Mouse (Mus musculus) CH12.LX (cell line): ENCODE measurements around the gene Adam1a. TPM values are rescaled to one million over a fixed set of nuclear protein-coding genes. Genes with fewer than 3 reads are reported as not detected.

Experiments
- DNase-seq: peaks from one replicate; pipeline ENCODE4 v3.0.0-alpha.2; 2013; ENCODE audit errors: extremely low read depth
- H3K27ac ChIP-seq: 2 replicates; pipeline ENCODE4 v1.5.1; 2012; ENCODE audit warnings: low read depth, mild to moderate bottlenecking, control low read depth, moderate library complexity; ENCODE audit not compliant: insufficient read depth
- H3K27me3 ChIP-seq: replicated peaks from 2 replicates; pipeline ENCODE3; 2012; ENCODE audit warnings: inconsistent platforms
- H3K36me3 ChIP-seq, 2 experiments: replicated peaks in 1 of 2; 2 replicates each; pipeline versions ENCODE3 to v1.6.1; 2012; ENCODE audit warnings: inconsistent platforms in 1 of 2, low read length in 1 of 2, mild to moderate bottlenecking in 1 of 2, mixed read lengths in 1 of 2, moderate library complexity in 1 of 2; ENCODE audit not compliant: control insufficient read depth in 1 of 2, insufficient read depth in 1 of 2
- H3K4me1 ChIP-seq, 2 experiments: 2 replicates each; pipeline ENCODE4 v1.6.1; 2012; ENCODE audit warnings: inconsistent platforms in 1 of 2, moderate library complexity in 1 of 2; ENCODE audit not compliant: insufficient read depth in 2 of 2, control insufficient read depth in 1 of 2
- H3K4me2 ChIP-seq: 2 replicates; pipeline ENCODE4 v1.6.1; 2012; ENCODE audit warnings: low read depth, mild to moderate bottlenecking, control low read depth; ENCODE audit not compliant: poor library complexity, insufficient read depth, severe bottlenecking
- H3K4me3 ChIP-seq, 3 experiments: fragments of 150-350 bp in 1 of 3; sonication (generic) in 1 of 3; replicated peaks in 1 of 3; 2 replicates each; pipeline versions ENCODE3 to v1.5.1; 2011 to 2012; ENCODE audit warnings: low read depth in 2 of 3, low read length in 2 of 3, mild to moderate bottlenecking in 2 of 3, moderate library complexity in 2 of 3, control low read depth in 1 of 3, improper control_type of control experiment in 1 of 3, inconsistent platforms in 1 of 3, mixed read lengths in 1 of 3; ENCODE audit not compliant: poor library complexity in 1 of 3
- H3K79me2 ChIP-seq: replicated peaks from 2 replicates; pipeline ENCODE4 v1.6.1; 2012; ENCODE audit warnings: mild to moderate bottlenecking, moderate library complexity; ENCODE audit not compliant: control insufficient read depth, poor library complexity, insufficient read depth, severe bottlenecking; ENCODE audit errors: extremely low read depth
- H3K9ac ChIP-seq: 2 replicates; pipeline ENCODE4 v1.6.1; 2012; ENCODE audit warnings: low read depth, mild to moderate bottlenecking, control low read depth, moderate library complexity; ENCODE audit not compliant: insufficient read depth
- H3K9me3 ChIP-seq: replicated peaks from 2 replicates; pipeline ENCODE3; 2012; ENCODE audit warnings: low read length, inconsistent platforms, mixed read lengths
- BHLHE40 ChIP-seq: IDR thresholded peaks from 2 replicates; pipeline ENCODE4 v1.6.1; 2011; ENCODE audit warnings: mild to moderate bottlenecking, low read depth, low read length, improper control_type of control experiment
- CHD1 ChIP-seq: IDR thresholded peaks from 2 replicates; pipeline ENCODE4 v1.6.1; 2012; ENCODE audit warnings: low read depth, low read length, improper control_type of control experiment, inconsistent platforms
- CHD2 ChIP-seq: IDR thresholded peaks from 2 replicates; pipeline ENCODE4 v1.6.1; 2011; ENCODE audit warnings: low read length, improper control_type of control experiment
- CTCF ChIP-seq, 2 experiments: IDR thresholded peaks in 1 of 2; conservative IDR thresholded peaks in 1 of 2; 2 replicates each; pipeline ENCODE4 v1.5.1; 2011 to 2012; ENCODE audit warnings: low read depth in 2 of 2, low read length in 2 of 2, improper control_type of control experiment in 1 of 2, inconsistent platforms in 1 of 2, mild to moderate bottlenecking in 1 of 2, moderate library complexity in 1 of 2
- E2F4 ChIP-seq: IDR thresholded peaks from 2 replicates; pipeline ENCODE4 v1.6.1; 2011; ENCODE audit warnings: low read depth, low read length, improper control_type of control experiment; ENCODE audit not compliant: insufficient replicate concordance
- EP300 ChIP-seq: IDR thresholded peaks from 2 replicates; pipeline ENCODE4 v1.6.1; 2011; ENCODE audit warnings: low read length, improper control_type of control experiment
- ETS1 ChIP-seq: conservative IDR thresholded peaks from 2 replicates; pipeline ENCODE4 v1.6.1; 2012; ENCODE audit warnings: low read depth, mild to moderate bottlenecking, inconsistent platforms, low read length, improper control_type of control experiment, moderate library complexity
- GABPA ChIP-seq: IDR thresholded peaks from 2 replicates; pipeline ENCODE4 v1.6.1; 2012; ENCODE audit warnings: low read depth, low read length, improper control_type of control experiment, inconsistent platforms; ENCODE audit not compliant: insufficient replicate concordance
- IRF4 ChIP-seq: IDR thresholded peaks from 2 replicates; pipeline ENCODE4 v1.6.1; 2014; ENCODE audit warnings: low read depth, mild to moderate bottlenecking, inconsistent platforms, low read length, improper control_type of control experiment
- JUND ChIP-seq: conservative IDR thresholded peaks from 2 replicates; pipeline ENCODE4 v1.6.1; 2011; ENCODE audit warnings: low read depth, low read length, improper control_type of control experiment
- MAFK ChIP-seq: IDR thresholded peaks from 2 replicates; pipeline ENCODE4 v1.6.1; 2011; ENCODE audit warnings: low read length, improper control_type of control experiment; ENCODE audit not compliant: insufficient replicate concordance
- MAX ChIP-seq: IDR thresholded peaks from 2 replicates; pipeline ENCODE4 v1.6.1; 2011; ENCODE audit warnings: low read length, improper control_type of control experiment
- MAZ ChIP-seq: IDR thresholded peaks from 2 replicates; pipeline ENCODE4 v1.6.1; 2012; ENCODE audit warnings: low read depth, mild to moderate bottlenecking, inconsistent platforms, low read length, improper control_type of control experiment, moderate library complexity
- MEF2A ChIP-seq: IDR thresholded peaks from 2 replicates; pipeline ENCODE4 v1.6.1; 2014; ENCODE audit warnings: low read depth, mild to moderate bottlenecking, inconsistent platforms, low read length, improper control_type of control experiment, borderline replicate concordance
- MXI1 ChIP-seq: IDR thresholded peaks from 2 replicates; pipeline ENCODE4 v1.6.1; 2011; ENCODE audit warnings: mild to moderate bottlenecking, low read depth, low read length, improper control_type of control experiment
- PAX5 ChIP-seq: IDR thresholded peaks from 2 replicates; pipeline ENCODE4 v1.6.1; 2012; ENCODE audit warnings: low read length, inconsistent platforms, mixed read lengths
- POLR2A ChIP-seq: IDR thresholded peaks from 2 replicates; pipeline ENCODE4 v1.6.1; 2011; ENCODE audit warnings: low read depth, mild to moderate bottlenecking, improper control_type of control experiment, low read length
- SMC3 ChIP-seq: IDR thresholded peaks from 2 replicates; pipeline ENCODE4 v1.6.1; 2011; ENCODE audit warnings: low read depth, low read length, improper control_type of control experiment
- TBP ChIP-seq: conservative IDR thresholded peaks from 2 replicates; pipeline ENCODE4 v1.6.1; 2011; ENCODE audit warnings: low read depth, low read length, improper control_type of control experiment
- TCF12 ChIP-seq: IDR thresholded peaks from 2 replicates; pipeline ENCODE4 v1.6.1; 2014; ENCODE audit warnings: low read depth, mild to moderate bottlenecking, inconsistent platforms, low read length, improper control_type of control experiment
- UBTF ChIP-seq: IDR thresholded peaks from 2 replicates; pipeline ENCODE4 v1.6.1; 2012; ENCODE audit warnings: low read depth, mild to moderate bottlenecking, inconsistent platforms, low read length, improper control_type of control experiment, moderate library complexity
- USF1 ChIP-seq: IDR thresholded peaks from 2 replicates; pipeline ENCODE4 v1.6.1; 2014; ENCODE audit warnings: low read depth, mild to moderate bottlenecking, inconsistent platforms, low read length, improper control_type of control experiment
- USF2 ChIP-seq: conservative IDR thresholded peaks from 2 replicates; pipeline ENCODE4 v1.6.1; 2011; ENCODE audit warnings: low read depth, low read length, improper control_type of control experiment
- ZC3H11A ChIP-seq: IDR thresholded peaks from 2 replicates; pipeline ENCODE4 v1.6.1; 2012; ENCODE audit warnings: low read depth, mild to moderate bottlenecking, inconsistent platforms, low read length, improper control_type of control experiment
- ZKSCAN1 ChIP-seq: IDR thresholded peaks from 2 replicates; pipeline ENCODE4 v1.6.1; 2012; ENCODE audit warnings: low read depth, inconsistent platforms, low read length, improper control_type of control experiment, borderline replicate concordance
- ZMIZ1 ChIP-seq: IDR thresholded peaks from 2 replicates; pipeline ENCODE4 v1.6.1; 2012; ENCODE audit warnings: low read depth, mild to moderate bottlenecking, inconsistent platforms, low read length, improper control_type of control experiment
- dilution Hi-C: fragments of 300-500 bp; cut with MboI; formaldehyde crosslinking; loops from 2 replicates; pipeline ENCODE4 v1.14.3; 2020; ENCODE audit warnings: low sequenced_read_pairs; ENCODE audit not compliant: extremely low pct_unique_long_range_greater_than_20kb, extremely low pct_ligation_motif_present
- in situ Hi-C: fragments of 300-500 bp; cut with MboI; formaldehyde crosslinking; loops from 3 replicates; pipeline ENCODE4 v1.14.3; 2019; ENCODE audit warnings: low sequenced_read_pairs, low pct_ligation_motif_present, low pct_unique_long_range_greater_than_20kb, mixed read lengths
- polyA plus RNA-seq: library from polyadenylated mRNA; unstranded; fragments of >175 nt; gene quantifications from 2 replicates; pipeline ENCODE4 v1.2.1, GENCODE M21; 2012; ENCODE audit warnings: low read depth; ENCODE audit not compliant: insufficient read length
- total RNA-seq, 2 experiments: library from RNA; depleted of rRNA; stranded (reverse); fragments of 300-350 nt in 1 of 2; fragments of >200 nt in 1 of 2; gene quantifications; 2 replicates each; pipeline ENCODE4 v1.2.3; 2012 to 2014

Adam1a gene
- total RNA-seq (2012; rRNA removed) (1.6 and 1.8 TPM in 2 replicates), total RNA-seq (2014; rRNA removed) (1.2 and 2.2 TPM in 2 replicates), polyA plus RNA-seq (1.3 TPM in 2 replicates)

- Histone ChIP-seq H3K9me3 (no peaks in the 10 kb centered on the region), H3K4me3 (peak within 1 kb of the TSS; percentile 76 to 100 (median 96)), H3K79me2 (peaks cover 41% of the 10 kb centered on the region), H3K4me2 (peak within 1 kb of the TSS; percentile 87), H3K36me3 (peaks cover 0 to 25% of the 10 kb centered on the region in 2 experiments), H3K4me1 (peaks cover 0 to 36% of the 10 kb centered on the region in 2 experiments; a peak in 2 of 4 replicates), H3K27me3 (no peaks in the 10 kb centered on the region), H3K27ac (peak within 1 kb of the TSS; percentile 2; the same call in 1 of the 2 replicates), H3K9ac (peak within 1 kb of the TSS; percentile 93)
- dilution Hi-C loops (no loop called here), in situ Hi-C loops (no loop called here)
- TF ChIP-seq E2F4 (no peak), BHLHE40 (no peak), MAFK (no peak), GABPA (no peak), ZC3H11A (no peak), IRF4 (no peak), MAX (no peak), ETS1 (no peak), USF1 (no peak), JUND (no peak), USF2 (no peak), EP300 (no peak), PAX5 (no peak)
- DNase-seq = no peak
These were observed at the start of gene Adam1a, which contains the start of gene Gm42878 for GRCm38 (mm10) chr5:121544910-121545792. TSS of gene Adam1a (minus strand) at chr5:121545482. TSS of gene Gm42878 (minus strand) at chr5:121545482.

GRCm38 (mm10) chr5:121594714-121595313 is 49.5 kb upstream of the Adam1a start:
- Histone ChIP-seq H3K79me2 (no peaks in the 10 kb centered on the region), H3K36me3 (peaks cover 0 to 11% of the 10 kb centered on the region in 2 experiments), H3K4me2 (no peak overlapping the region; the same call in 1 of the 2 replicates), H3K4me1 (peaks cover 5 to 38% of the 10 kb centered on the region in 2 experiments; a peak in 3 of 4 replicates), H3K9me3 (no peaks in the 10 kb centered on the region), H3K27ac (no peak overlapping the region), H3K4me3 (no peak overlapping the region), H3K9ac (peak overlapping the region; percentile 31; the same call in 1 of the 2 replicates), H3K27me3 (no peaks in the 10 kb centered on the region)
- in situ Hi-C loops (no loop called here), dilution Hi-C loops (no loop called here)
- DNase-seq = no peak
- TF ChIP-seq GABPA (no peak), ZKSCAN1 (no peak), IRF4 (no peak), CTCF (conservative IDR thresholded peaks at IDR 0.05 in 1 of 2, IDR thresholded peaks at IDR 0.05 in 1 of 2; ENCODE audit: low read depth in 2 of 2, low read length in 2 of 2) (no peak), UBTF (no peak), TCF12 (no peak), MXI1 (no peak), ZMIZ1 (no peak), POLR2A (no peak), CHD1 (no peak), MEF2A (no peak), TBP (no peak), MAFK (no peak), ZC3H11A (no peak), SMC3 (no peak), MAZ (no peak), CHD2 (no peak)
